Mouse (Mus musculus) lung, postnatal 0 days (tissue): ENCODE data around the gene Aff3. TPM values are rescaled to one million over a fixed set of nuclear protein-coding genes. Genes with fewer than 3 reads are reported as not detected.
"Not testable (repeated sequence)": the region's sequence is repeated elsewhere in the genome, so short reads cannot be mapped to it uniquely, and the experiment has no call there.

ENCODE experiments used
- ATAC-seq: fragments of 200-750 bp; cut with Nextera tagmentation; 2 replicates; pipeline ENCODE4 v1.8.0; 2017; ENCODE audit warnings: moderate library complexity
- DNase-seq: peaks from one replicate; pipeline ENCODE4 v3.0.0-alpha.2; 2016; ENCODE audit warnings: low spot score
- H3K27ac ChIP-seq: fragments of 300-500 bp; sonication (generic); 2 replicates; pipeline ENCODE4 v1.5.1; 2014; ENCODE audit warnings: antibody characterized with exemption, mild to moderate bottlenecking, low read length, mixed read lengths
- H3K27me3 ChIP-seq: fragments of 300-500 bp; sonication (generic); replicated peaks from 2 replicates; pipeline ENCODE4 v1.6.1; 2014; ENCODE audit warnings: low read length, mixed read lengths; ENCODE audit not compliant: insufficient read depth
- H3K36me3 ChIP-seq: fragments of 300-500 bp; sonication (generic); 2 replicates; pipeline ENCODE4 v1.6.1; 2014; ENCODE audit warnings: low read length, mixed read lengths; ENCODE audit not compliant: insufficient read depth
- H3K4me1 ChIP-seq: fragments of 300-500 bp; sonication (generic); 2 replicates; pipeline ENCODE4 v1.6.1; 2014; ENCODE audit warnings: antibody characterized with exemption, low read depth, low read length, mixed read lengths; ENCODE audit not compliant: insufficient read depth
- H3K4me2 ChIP-seq: fragments of 300-500 bp; sonication (generic); replicated peaks from 2 replicates; pipeline ENCODE4 v1.6.1; 2014; ENCODE audit warnings: low read depth, mild to moderate bottlenecking, low read length, moderate library complexity, mixed read lengths
- H3K4me3 ChIP-seq: fragments of 300-500 bp; sonication (generic); 2 replicates; pipeline ENCODE4 v1.5.1; 2014; ENCODE audit warnings: low read depth, low read length
- H3K9ac ChIP-seq: fragments of 300-500 bp; sonication (generic); replicated peaks from 2 replicates; pipeline ENCODE4 v1.6.1; 2014; ENCODE audit warnings: low read depth, mild to moderate bottlenecking
- H3K9me3 ChIP-seq: fragments of 300-500 bp; sonication (generic); 2 replicates; pipeline ENCODE4 v1.6.1; 2016; ENCODE audit warnings: low read length, mixed read lengths
- CTCF ChIP-seq: IDR thresholded peaks from 2 replicates; pipeline ENCODE4 v1.5.1; 2016; ENCODE audit warnings: antibody characterized with exemption, mild to moderate bottlenecking
- EP300 ChIP-seq: IDR thresholded peaks from 2 replicates; pipeline ENCODE4 v1.6.1; 2016; ENCODE audit warnings: antibody characterized with exemption, mild to moderate bottlenecking, control low read depth
- WGBS: fragments of 180-500 bp; shearing (Covaris S2); extraction: QIAGEN DNeasy Blood & Tissue Kit; methylation state at CpG from one replicate; pipeline ENCODE4 v1.1.7; 2014; 5-methylcytosine and 5-hydroxymethylcytosine counted together
- polyA plus RNA-seq: library from polyadenylated mRNA; unstranded; fragments of >200 nt; fragmentation: Nextera tagmentation; extraction: Ambion mirVana; gene quantifications from 2 replicates; pipeline ENCODE4 v1.2.1, GENCODE M21; 2015

Aff3 gene
- polyA plus RNA-seq, 1 experiment from 2014 or later = 5.9 TPM

- Histone ChIP-seq H3K9me3 (no peaks in the 10 kb centered on the region), H3K4me1 (peaks cover 10% of the 10 kb centered on the region; the same call in 1 of the 2 replicates), H3K27ac (no peak overlapping the region), H3K4me3 (no peak overlapping the region), H3K27me3 (no peaks in the 10 kb centered on the region), H3K4me2 (no peak overlapping the region), H3K36me3 (no peaks in the 10 kb centered on the region), H3K9ac (no peak overlapping the region)
- ATAC-seq (peak; percentile 45; the same call in 1 of the 2 replicates), DNase-seq (peak; percentile 41)
- peak; percentile 47; the same call in 1 of the 2 replicates for TF ChIP-seq EP300
- TF ChIP-seq CTCF = no peak
- WGBS = 40% methylated on average over 12 of the region's 12 CpGs
These were observed 228.0 kb downstream of the Aff3 start for GRCm38 (mm10) chr1:38436471-38437340.

GRCm38 (mm10) chr1:38430311-38430710 is 234.4 kb downstream of the Aff3 start:
- WGBS = 94% methylated on average over 12 of the region's 12 CpGs
- not testable (repeated sequence) for H3K4me1 ChIP-seq, H3K27ac ChIP-seq, H3K4me2 ChIP-seq, H3K27me3 ChIP-seq, H3K36me3 ChIP-seq, H3K9me3 ChIP-seq, ATAC-seq, DNase-seq, H3K4me3 ChIP-seq, H3K9ac ChIP-seq

DNA sequence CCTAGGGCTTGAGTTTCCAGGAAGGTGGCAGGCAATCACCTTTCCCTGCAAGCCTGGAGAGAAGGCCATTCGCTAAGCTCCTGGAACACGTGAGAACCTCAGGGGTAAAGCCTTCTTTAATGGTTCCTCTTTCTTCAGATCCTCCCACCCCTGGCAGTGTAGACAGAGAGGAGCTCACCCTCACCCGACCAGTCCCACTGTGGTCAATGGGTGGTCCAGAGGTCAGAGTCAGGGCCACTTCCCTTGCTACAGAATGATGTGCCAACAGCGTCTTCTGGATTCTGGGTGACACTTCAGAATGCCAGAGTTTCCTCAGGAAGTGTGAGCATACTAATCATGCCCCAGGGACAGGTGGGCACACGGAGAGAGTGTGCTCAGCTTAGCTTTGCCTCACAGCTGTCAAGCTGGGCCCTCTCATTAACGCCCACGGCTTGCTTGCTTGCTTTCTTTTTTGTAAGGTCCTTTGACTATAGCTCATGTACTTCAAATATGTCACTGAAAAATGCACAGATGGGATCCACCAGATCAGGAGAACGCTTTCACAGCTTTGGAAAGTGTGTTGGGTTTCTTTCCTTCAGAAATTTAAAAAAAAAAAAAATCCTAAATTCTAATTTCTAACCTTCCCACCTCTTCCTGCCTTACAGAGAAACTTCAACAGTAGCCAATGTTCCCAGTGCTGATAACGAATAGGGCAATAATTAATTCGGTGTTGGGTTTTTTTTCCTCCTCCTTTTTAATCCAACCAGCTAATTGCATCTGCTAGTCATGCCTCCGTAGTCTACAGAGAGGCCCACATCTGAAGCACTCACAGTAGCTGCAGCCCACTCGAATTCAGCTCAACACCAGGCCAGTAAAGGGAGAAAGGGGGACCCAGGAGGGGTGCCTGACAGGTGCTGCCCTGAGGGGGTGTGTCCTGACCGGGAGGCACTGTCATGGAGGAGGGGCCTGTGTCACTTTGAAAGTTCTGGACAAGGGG is 235.8 kb downstream of the Aff3 start:
- Histone ChIP-seq H3K4me1 (no peaks in the 10 kb centered on the region), H3K9me3 (no peaks in the 10 kb centered on the region), H3K36me3 (no peaks in the 10 kb centered on the region), H3K27me3 (no peaks in the 10 kb centered on the region), H3K4me2 (no peak overlapping the region), H3K9ac (no peak overlapping the region), H3K4me3 (no peak overlapping the region), H3K27ac (no peak overlapping the region)
- WGBS = 55% methylated on average over 13 of the region's 13 CpGs
- TF ChIP-seq EP300 (no peak), CTCF (no peak)
- DNase-seq (no peak), ATAC-seq (no peak)

DNA sequence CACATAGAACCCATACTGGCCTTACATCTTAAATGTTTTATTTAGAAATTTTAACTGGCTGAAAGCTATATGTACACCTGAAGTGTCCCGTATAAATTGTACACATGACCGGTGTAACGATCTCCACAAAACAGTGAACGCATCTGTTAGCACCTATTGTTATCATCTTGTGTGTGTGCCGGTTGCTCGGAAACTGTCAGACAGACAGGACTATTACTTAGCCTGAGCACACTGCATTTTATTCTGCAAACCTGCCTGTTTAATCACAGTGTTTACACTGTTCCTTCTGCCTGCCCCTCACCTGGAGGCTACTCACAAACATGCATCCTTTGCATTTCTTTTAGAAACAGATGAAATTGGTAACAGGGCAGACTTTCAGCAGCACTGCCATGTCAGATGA is 241.8 kb downstream of the Aff3 start:
- DNase-seq = no peak
- H3K27ac ChIP-seq = no peak overlapping the region
- 84% methylated on average over 6 of the region's 6 CpGs for WGBS
- H3K4me1 ChIP-seq = no peaks in the 10 kb centered on the region
- no peak overlapping the region for H3K4me2 ChIP-seq
- no peak for ATAC-seq
- H3K9ac ChIP-seq = no peak overlapping the region
- H3K4me3 ChIP-seq = no peak overlapping the region
- no peaks in the 10 kb centered on the region for H3K9me3 ChIP-seq
- H3K27me3 ChIP-seq = no peaks in the 10 kb centered on the region
- no peak for TF ChIP-seq CTCF
- TF ChIP-seq EP300 = no peak
- no peaks in the 10 kb centered on the region for H3K36me3 ChIP-seq

DNA sequence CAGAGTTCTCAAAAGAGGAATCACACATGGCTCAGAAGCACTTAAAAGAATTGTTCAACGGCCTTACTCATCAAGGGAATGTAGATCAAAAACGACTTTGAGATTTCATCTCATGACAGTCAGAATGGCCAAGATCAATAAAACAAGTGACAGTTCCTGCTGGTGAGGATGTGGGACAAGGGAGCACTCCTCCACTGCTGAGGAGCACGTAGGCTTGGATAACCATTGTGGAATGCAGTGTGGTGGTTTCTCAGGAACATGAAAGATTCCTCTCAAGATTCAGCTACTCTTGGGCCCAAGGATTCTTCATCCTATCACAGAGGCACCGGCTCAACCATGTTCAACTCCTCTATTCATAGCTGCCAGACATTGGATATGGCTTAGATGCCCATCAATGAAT is 245.4 kb downstream of the Aff3 start:
- no peaks in the 10 kb centered on the region for H3K9me3 ChIP-seq
- H3K4me1 ChIP-seq = no peaks in the 10 kb centered on the region
- no peak overlapping the region for H3K4me3 ChIP-seq
- no peak overlapping the region for H3K4me2 ChIP-seq
- no peak for ATAC-seq
- DNase-seq = no peak
- H3K36me3 ChIP-seq = no peaks in the 10 kb centered on the region
- no peak overlapping the region for H3K27ac ChIP-seq
- TF ChIP-seq CTCF (no peak), EP300 (no peak)
- WGBS = 76% methylated on average over 4 of the region's 4 CpGs
- H3K9ac ChIP-seq = no peak overlapping the region
- no peaks in the 10 kb centered on the region for H3K27me3 ChIP-seq
